In the genomic region with DNA sequence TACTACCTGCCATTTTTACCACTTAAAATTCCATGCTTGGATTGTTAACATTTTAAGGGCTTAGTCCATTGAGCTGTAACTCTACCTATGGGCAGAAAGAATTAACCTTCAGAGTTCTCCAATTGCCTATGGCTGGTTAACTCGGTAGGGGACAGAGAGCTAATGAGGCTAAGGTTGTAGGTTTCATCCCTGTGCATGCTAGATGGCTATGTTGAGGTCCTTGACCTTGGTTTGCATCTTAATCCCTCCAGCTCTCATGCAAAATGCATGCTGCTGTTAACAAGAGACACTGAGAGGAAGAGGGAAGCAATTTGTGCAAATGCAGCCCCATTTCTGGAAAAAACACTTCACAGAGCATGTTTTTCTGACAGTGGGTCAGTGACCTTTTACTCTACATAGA, we compare ENCODE assay signal across 30 mouse cellular contexts.
DNase-seq lines count a peak whose midpoint lies in the region; ATAC-seq and TF ChIP-seq lines count a peak whose summit lies in the region.
"Had no signal": no experiment of that assay in that cellular context is flagged by ENCODE, and none has a peak within 500 bp of the region (broad histone marks: within the 10 kb centered on the region; RNA-seq: fewer than 3 reads in every experiment).

No protein-coding gene starts in this region.

- H3K9ac ChIP-seq in hindbrain, embryonic 13.5 days: no peak overlapping the region
- H3K9ac ChIP-seq: hindbrain, embryonic 14.5 days; limb, embryonic 12.5 days; liver, embryonic 15.5 days; lung, embryonic 14.5 days; neural tube, embryonic 13.5 days; stomach, embryonic 15.5 days had no signal

- no peaks in the 10 kb centered on the region for H3K36me3 ChIP-seq in embryonic facial prominence, embryonic 10.5 days (replicated peaks)
- H3K36me3 ChIP-seq in hindbrain, embryonic 13.5 days: peaks cover 3% of the 10 kb centered on the region
- H3K36me3 ChIP-seq: G1E; heart, embryonic 10.5 days; limb, embryonic 12.5 days; liver, embryonic 15.5 days; neural tube, embryonic 13.5 days; stomach, embryonic 15.5 days had no signal

- no peak for ATAC-seq in hindbrain, embryonic 13.5 days (ENCODE audit: low FRiP score)
- ATAC-seq: inflammation-experienced regulatory T-cells, adult 6 months had no signal

- no peak overlapping the region for H3K4me2 ChIP-seq in hindbrain, embryonic 13.5 days
- H3K4me2 ChIP-seq: hindbrain, embryonic 14.5 days; limb, embryonic 12.5 days; liver, embryonic 15.5 days; lung, embryonic 14.5 days; neural tube, embryonic 13.5 days; stomach, embryonic 15.5 days had no signal

- peaks cover 10% of the 10 kb centered on the region; the same call in 1 of the 2 replicates for H3K4me1 ChIP-seq in embryonic facial prominence, embryonic 10.5 days
- no peaks in the 10 kb centered on the region for H3K4me1 ChIP-seq in hindbrain, embryonic 13.5 days (replicated peaks)
- H3K4me1 ChIP-seq: heart, embryonic 10.5 days; limb, embryonic 12.5 days; liver, embryonic 15.5 days; neural tube, embryonic 13.5 days; stomach, embryonic 15.5 days had no signal

- H3K27me3 ChIP-seq in embryonic facial prominence, embryonic 10.5 days (replicated peaks; ENCODE audit: low read depth, poor library complexity, severe bottlenecking): no peaks in the 10 kb centered on the region
- no peaks in the 10 kb centered on the region for H3K27me3 ChIP-seq in hindbrain, embryonic 13.5 days
- H3K27me3 ChIP-seq: CH12.LX; limb, embryonic 12.5 days; liver, embryonic 15.5 days; neural tube, embryonic 13.5 days; stomach, embryonic 15.5 days had no signal

- no peak overlapping the region for H3K4me3 ChIP-seq in layer of hippocampus, adult 2 months
- H3K4me3 ChIP-seq in embryonic facial prominence, embryonic 10.5 days: no peak overlapping the region
- no peak overlapping the region for H3K4me3 ChIP-seq in hindbrain, embryonic 13.5 days
- H3K4me3 ChIP-seq: erythroblast, embryonic 14.5 days; heart, embryonic 10.5 days; left cerebral cortex, adult 2 months; limb, embryonic 12.5 days; liver, embryonic 15.5 days; neural tube, embryonic 13.5 days; stomach, embryonic 15.5 days had no signal

- H3K27ac ChIP-seq in layer of hippocampus, adult 2 months: peak overlapping the region; percentile 46
- H3K27ac ChIP-seq in embryonic facial prominence, embryonic 10.5 days (replicated peaks): no peak overlapping the region
- H3K27ac ChIP-seq in hindbrain, embryonic 13.5 days: no peak overlapping the region
- H3K27ac ChIP-seq: heart, embryonic 10.5 days; hindbrain, embryonic 14.5 days; left cerebral cortex, adult 2 months; limb, embryonic 12.5 days; liver, embryonic 15.5 days; neural tube, embryonic 13.5 days; stomach, embryonic 15.5 days had no signal

- TF ChIP-seq CTCF in layer of hippocampus, adult 2 months (conservative IDR thresholded peaks at IDR 0.05): no peak

- 18% methylated on average over 1 of the region's 1 CpGs for WGBS in embryonic facial prominence, embryonic 10.5 days
- 38% methylated on average over 1 of the region's 1 CpGs for WGBS in hindbrain, embryonic 13.5 days

- peak; percentile 6 for DNase-seq in embryo, embryonic 10 days (ENCODE audit: low spot score)
- DNase-seq in embryo, embryonic 9.5 days (ENCODE audit: extremely low spot score): no peak
- DNase-seq in layer of hippocampus, adult 2 months (ENCODE audit: low spot score in 2 of 2): no peak
- no peak for DNase-seq in layer of hippocampus, adult 18-20 months (ENCODE audit: low spot score in 2 of 2)
- DNase-seq in ES-CJ7 (ENCODE audit: low read depth, low spot score): peak; percentile 9
- DNase-seq in embryonic facial prominence, embryonic 10.5 days (ENCODE audit: low spot score): peak; percentile 9
- no peak for DNase-seq in spleen, postnatal 14 days (ENCODE audit: low spot score in 2 of 2)
- DNase-seq: adrenal gland, postnatal 14 days; cerebellum, adult 11-12 months; cerebellum, postnatal 14 days; gastrocnemius, postnatal 25 days; heart, adult 11 months; heart, postnatal 36 days; kidney, adult 11 months; kidney, postnatal 14 days; lung, embryonic 14.5 days; lung, postnatal 14 days; right cerebral cortex, postnatal 14 days had no signal

- H3K9me3 ChIP-seq in embryonic facial prominence, embryonic 10.5 days: no peaks in the 10 kb centered on the region
- H3K9me3 ChIP-seq in hindbrain, embryonic 13.5 days: no peaks in the 10 kb centered on the region
- H3K9me3 ChIP-seq: heart, embryonic 10.5 days; limb, embryonic 12.5 days; liver, embryonic 15.5 days; neural tube, embryonic 13.5 days; stomach, embryonic 15.5 days had no signal

Comparison
In these comparisons a context has a peak if more than half of its experiments do, and no peak if none do; other contexts are left out.
1. DNase-seq: peak in embryo, embryonic 10 days (single experiment), ES-CJ7 (single experiment) and embryonic facial prominence, embryonic 10.5 days (single experiment); none in embryo, embryonic 9.5 days (single experiment), layer of hippocampus, adult 2 months (0 of 2), layer of hippocampus, adult 18-20 months (0 of 2) and spleen, postnatal 14 days (0 of 2).